Mouse (Mus musculus): Measurements from ENCODE around the gene Sspo. TPM values are rescaled to one million over a fixed set of nuclear protein-coding genes. Genes with fewer than 3 reads are reported as not detected.

The Sspo gene
- polyA plus RNA-seq, 1 experiment from 2014 or later = 0.46 TPM

DNA sequence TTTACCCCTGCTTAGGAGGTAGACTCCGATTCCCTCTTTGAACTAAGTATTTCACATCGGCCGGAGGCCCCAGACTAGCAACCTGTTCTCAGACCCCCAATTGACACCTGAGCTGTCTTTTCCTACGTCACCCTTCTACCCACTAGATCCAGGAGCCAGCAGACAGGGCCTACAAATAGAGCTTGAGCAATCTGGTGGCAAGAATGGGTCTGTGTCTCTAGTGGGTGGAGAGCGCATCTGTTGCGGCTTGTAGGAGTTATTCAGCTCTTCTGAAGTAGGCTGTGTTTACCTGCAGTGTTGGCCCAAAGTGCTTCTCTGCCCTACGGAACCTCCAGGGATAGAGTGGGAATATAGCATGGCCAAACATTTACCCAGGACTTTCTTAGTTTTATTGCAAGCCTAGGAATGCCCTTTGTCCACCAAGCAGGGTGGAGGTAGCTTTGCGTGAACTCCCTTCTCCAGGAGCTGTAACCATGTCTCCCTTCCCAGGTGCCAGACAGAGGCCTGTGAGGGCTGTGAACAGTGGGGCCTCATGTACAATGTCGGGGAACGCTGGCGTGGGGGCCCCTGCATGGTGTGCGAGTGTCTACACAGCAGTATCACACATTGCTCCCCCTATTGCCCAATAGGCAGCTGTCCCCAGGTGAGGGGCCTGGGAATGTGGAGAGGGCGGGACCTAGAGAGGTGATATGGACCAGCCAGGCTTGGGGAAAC, 17.1 kb downstream of the Sspo start:
- no peak for ATAC-seq (replicated peaks)
- no peak overlapping the region for H3K27ac ChIP-seq
- no peaks in the 10 kb centered on the region for H3K9me3 ChIP-seq
- no peaks in the 10 kb centered on the region for H3K36me3 ChIP-seq (replicated peaks)
- H3K4me2 ChIP-seq = no peak overlapping the region
- no peaks in the 10 kb centered on the region for H3K27me3 ChIP-seq (replicated peaks)
- no peaks in the 10 kb centered on the region for H3K4me1 ChIP-seq
- 92% methylated on average over 13 of the region's 13 CpGs for WGBS
- no peak overlapping the region for H3K4me3 ChIP-seq
- no peak overlapping the region for H3K9ac ChIP-seq

DNA sequence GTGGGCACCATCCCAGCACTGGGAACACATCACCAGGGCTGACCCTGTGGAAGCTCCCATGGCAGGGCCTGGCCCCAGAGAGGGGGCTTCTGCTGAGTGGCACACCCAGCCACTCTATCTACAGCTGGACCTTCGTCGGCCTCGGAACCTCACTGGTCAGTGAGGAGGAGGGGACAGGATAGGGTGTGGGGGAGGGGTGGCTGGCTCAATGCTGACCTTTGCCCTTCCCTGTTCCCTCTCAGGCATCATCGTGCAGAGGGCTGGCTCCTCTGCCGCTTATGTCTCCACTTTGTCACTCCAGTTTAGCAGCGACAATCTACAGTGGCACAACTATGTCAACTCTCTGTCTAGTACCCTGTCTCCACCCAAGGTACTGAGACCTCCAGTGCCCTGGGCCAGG, 18.7 kb downstream of the Sspo start:
- 26% methylated on average over 6 of the region's 6 CpGs for WGBS
- Histone ChIP-seq H3K36me3 (replicated peaks) (no peaks in the 10 kb centered on the region), H3K4me1 (no peaks in the 10 kb centered on the region), H3K9me3 (no peaks in the 10 kb centered on the region), H3K9ac (no peak overlapping the region), H3K4me3 (no peak overlapping the region), H3K27ac (no peak overlapping the region), H3K27me3 (replicated peaks) (no peaks in the 10 kb centered on the region), H3K4me2 (no peak overlapping the region)
- no peak for ATAC-seq (replicated peaks)

- H3K36me3 ChIP-seq (replicated peaks) = no peaks in the 10 kb centered on the region
- no peak overlapping the region for H3K9ac ChIP-seq
- no peak for ATAC-seq (replicated peaks)
- no peak overlapping the region for H3K27ac ChIP-seq
- 86% methylated on average over 7 of the region's 7 CpGs for WGBS
- H3K9me3 ChIP-seq = no peaks in the 10 kb centered on the region
- H3K4me2 ChIP-seq = no peak overlapping the region
- H3K27me3 ChIP-seq (replicated peaks) = no peaks in the 10 kb centered on the region
- H3K4me3 ChIP-seq = no peak overlapping the region
- H3K4me1 ChIP-seq = no peaks in the 10 kb centered on the region
Measured at GRCm38 (mm10) chr6:48467490-48467889, 19.5 kb downstream of the Sspo start.

- no peaks in the 10 kb centered on the region for H3K27me3 ChIP-seq (replicated peaks)
- ATAC-seq (replicated peaks) = no peak
- H3K4me1 ChIP-seq = no peaks in the 10 kb centered on the region
- no peak overlapping the region for H3K9ac ChIP-seq
- no peak overlapping the region for H3K4me2 ChIP-seq
- no peaks in the 10 kb centered on the region for H3K36me3 ChIP-seq (replicated peaks)
- no peak overlapping the region for H3K27ac ChIP-seq
- 91% methylated on average over 2 of the region's 2 CpGs for WGBS
- no peak overlapping the region for H3K4me3 ChIP-seq
- no peaks in the 10 kb centered on the region for H3K9me3 ChIP-seq
Measured at GRCm38 (mm10) chr6:48470739-48471138, 22.7 kb downstream of the Sspo start.

DNA sequence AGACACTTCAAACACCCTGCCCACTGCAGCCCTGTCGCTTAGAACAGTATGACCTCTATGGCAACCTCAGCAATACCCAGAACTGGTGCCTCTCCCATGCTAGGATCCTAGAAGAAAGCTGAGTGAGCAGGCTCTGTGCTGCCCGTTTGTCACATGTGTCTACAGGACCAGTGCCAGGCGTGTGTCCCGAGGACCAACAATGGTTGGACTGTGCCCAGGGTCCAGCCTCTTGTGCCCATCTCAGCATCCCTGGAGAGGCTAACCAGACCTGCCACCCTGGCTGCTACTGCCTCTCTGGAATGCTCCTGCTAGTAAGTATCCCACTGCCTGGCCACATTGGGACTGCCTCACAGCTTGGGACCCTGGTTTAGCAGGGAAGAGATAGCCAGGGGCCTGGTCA, 30.4 kb downstream of the Sspo start:
- no peak overlapping the region for H3K4me2 ChIP-seq
- H3K4me1 ChIP-seq = no peaks in the 10 kb centered on the region
- H3K9ac ChIP-seq = no peak overlapping the region
- ATAC-seq (replicated peaks) = no peak
- H3K36me3 ChIP-seq (replicated peaks) = no peaks in the 10 kb centered on the region
- no peaks in the 10 kb centered on the region for H3K27me3 ChIP-seq (replicated peaks)
- H3K4me3 ChIP-seq = no peak overlapping the region
- no peak overlapping the region for H3K27ac ChIP-seq
- no peaks in the 10 kb centered on the region for H3K9me3 ChIP-seq
- WGBS = 84% methylated on average over 4 of the region's 4 CpGs

DNA sequence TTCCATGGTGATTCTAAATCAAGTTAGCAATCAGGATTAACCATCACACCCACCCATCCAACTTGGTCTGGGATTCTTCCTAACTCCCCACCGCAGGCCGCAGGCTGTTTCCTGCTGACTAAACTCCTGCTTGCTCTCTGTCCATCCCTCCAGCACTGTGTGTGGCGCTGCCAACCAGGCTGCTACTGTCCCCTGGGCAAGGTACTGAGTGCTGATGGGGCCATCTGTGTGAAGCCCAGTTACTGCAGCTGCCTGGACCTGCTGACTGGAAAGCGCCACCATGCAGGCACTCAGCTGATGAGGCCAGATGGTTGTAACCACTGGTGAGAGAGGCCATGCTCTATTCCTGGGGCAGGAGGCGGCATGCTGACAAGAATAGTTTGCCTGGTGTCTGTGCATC, 34.5 kb downstream of the Sspo start:
- 64% methylated on average over 5 of the region's 5 CpGs for WGBS
- H3K4me3 ChIP-seq = no peak overlapping the region
- H3K27me3 ChIP-seq (replicated peaks) = no peaks in the 10 kb centered on the region
- H3K36me3 ChIP-seq (replicated peaks) = no peaks in the 10 kb centered on the region
- H3K4me2 ChIP-seq = no peak overlapping the region
- ATAC-seq (replicated peaks) = no peak
- H3K4me1 ChIP-seq = no peaks in the 10 kb centered on the region
- no peaks in the 10 kb centered on the region for H3K9me3 ChIP-seq
- H3K27ac ChIP-seq = no peak overlapping the region
- no peak overlapping the region for H3K9ac ChIP-seq

DNA sequence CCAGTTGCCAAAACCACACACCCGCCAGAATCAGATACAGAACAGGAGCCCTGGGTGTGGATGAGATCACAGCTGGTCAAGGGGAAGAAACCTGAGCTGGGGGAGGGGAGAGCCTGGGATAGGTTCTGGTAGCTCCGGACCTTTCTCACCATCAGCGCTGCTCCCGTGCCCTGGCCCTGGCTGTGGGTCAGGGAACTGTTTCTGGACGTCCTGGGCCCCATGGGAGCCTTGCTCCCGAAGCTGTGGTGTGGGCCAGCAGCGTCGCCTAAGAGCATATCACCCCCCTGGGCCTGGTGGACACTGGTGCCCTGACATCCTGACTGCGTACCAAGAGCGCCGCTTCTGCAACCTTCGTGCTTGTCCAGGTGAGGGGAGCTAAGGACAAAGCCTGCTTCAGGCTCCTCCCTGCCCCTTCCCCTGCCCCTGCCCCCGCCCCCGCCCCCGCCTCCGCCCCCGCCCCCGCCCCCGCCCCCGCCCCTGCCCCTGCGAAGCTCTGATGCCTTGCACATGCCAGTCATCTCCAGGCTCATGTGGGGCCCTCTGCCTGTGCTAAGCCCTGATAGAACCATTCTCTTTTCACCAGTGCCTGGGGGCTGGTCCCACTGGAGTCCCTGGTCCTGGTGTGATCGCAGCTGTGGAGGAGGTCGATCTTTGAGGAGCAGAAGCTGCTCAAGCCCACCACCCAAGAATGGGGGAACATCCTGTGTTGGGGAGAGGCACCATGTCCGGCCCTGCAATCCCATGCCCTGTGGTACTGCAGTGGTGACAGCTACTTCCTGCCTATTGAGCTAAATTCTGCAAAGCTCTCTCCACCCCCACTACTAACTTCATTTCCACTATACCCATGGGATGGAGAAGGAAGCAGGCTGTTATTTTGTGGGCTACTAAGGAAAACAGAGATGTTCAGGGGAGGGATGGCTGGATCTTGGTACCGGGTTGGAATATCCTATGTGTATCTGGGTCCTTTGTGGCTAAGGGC, 40.0 kb downstream of the Sspo start:
- Histone ChIP-seq H3K27me3 (replicated peaks) (no peaks in the 10 kb centered on the region), H3K9ac (no peak overlapping the region), H3K27ac (no peak overlapping the region), H3K9me3 (no peaks in the 10 kb centered on the region), H3K4me2 (peak overlapping the region; percentile 36), H3K4me3 (no peak overlapping the region), H3K36me3 (replicated peaks) (no peaks in the 10 kb centered on the region), H3K4me1 (no peaks in the 10 kb centered on the region; the same call in 1 of the 2 replicates)
- peak; percentile 44; the same call in 1 of the 2 replicates for ATAC-seq (replicated peaks)
- WGBS = 19% methylated on average over 17 of the region's 25 CpGs

DNA sequence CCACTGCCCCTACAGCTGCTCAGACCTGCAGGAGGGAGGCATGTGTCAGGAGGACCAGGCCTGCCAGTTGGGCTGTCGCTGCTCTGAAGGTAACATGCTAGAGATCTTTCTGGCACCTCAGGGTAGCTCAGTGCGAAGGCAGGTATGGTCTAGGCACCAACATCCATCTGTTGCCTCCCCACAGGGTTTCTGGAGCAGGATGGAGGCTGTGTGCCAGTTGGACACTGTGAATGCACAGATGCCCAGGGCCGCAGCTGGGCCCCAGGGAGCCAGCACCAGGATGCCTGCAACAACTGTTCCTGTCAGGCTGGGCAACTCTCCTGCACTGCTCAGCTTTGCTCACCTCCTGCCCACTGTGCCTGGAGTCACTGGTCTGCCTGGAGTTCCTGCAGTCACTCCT, 41.7 kb downstream of the Sspo start:
- H3K36me3 ChIP-seq (replicated peaks) = no peaks in the 10 kb centered on the region
- no peak overlapping the region for H3K27ac ChIP-seq
- 80% methylated on average over 3 of the region's 3 CpGs for WGBS
- H3K4me1 ChIP-seq = no peaks in the 10 kb centered on the region; the same call in 1 of the 2 replicates
- no peak for ATAC-seq (replicated peaks)
- H3K4me3 ChIP-seq = no peak overlapping the region
- no peaks in the 10 kb centered on the region for H3K9me3 ChIP-seq
- no peaks in the 10 kb centered on the region for H3K27me3 ChIP-seq (replicated peaks)
- H3K9ac ChIP-seq = no peak overlapping the region
- no peak overlapping the region for H3K4me2 ChIP-seq

DNA sequence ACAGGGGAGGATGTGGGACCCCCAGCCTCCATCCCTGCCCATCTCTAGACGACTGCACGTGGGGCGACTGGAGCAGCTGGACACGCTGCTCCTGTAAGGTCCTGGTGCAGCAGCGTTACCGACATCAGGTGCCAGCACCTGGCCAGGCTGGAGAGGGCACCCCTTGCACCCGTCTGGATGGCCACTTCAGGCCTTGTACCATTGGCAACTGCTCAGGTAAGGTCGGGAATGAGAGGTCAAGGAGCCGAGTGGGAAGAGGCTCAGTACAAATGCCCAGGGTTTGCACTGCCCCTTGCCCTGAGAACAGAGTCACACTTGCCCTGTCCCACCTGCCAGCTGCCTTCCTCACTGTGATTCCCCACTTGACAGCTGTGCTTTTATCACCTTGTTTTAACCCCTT, 43.3 kb downstream of the Sspo start:
- WGBS = 74% methylated on average over 9 of the region's 9 CpGs
- Histone ChIP-seq H3K36me3 (replicated peaks) (no peaks in the 10 kb centered on the region), H3K4me2 (no peak overlapping the region), H3K9ac (no peak overlapping the region), H3K27me3 (replicated peaks) (no peaks in the 10 kb centered on the region), H3K27ac (no peak overlapping the region), H3K9me3 (no peaks in the 10 kb centered on the region), H3K4me1 (no peaks in the 10 kb centered on the region; the same call in 1 of the 2 replicates), H3K4me3 (no peak overlapping the region)
- no peak for ATAC-seq (replicated peaks)

GRCm38 (mm10) chr6:48493136-48493730, 45.2 kb downstream of the Sspo start:
- Histone ChIP-seq H3K9ac (no peak overlapping the region), H3K4me1 (no peaks in the 10 kb centered on the region; the same call in 1 of the 2 replicates), H3K27me3 (replicated peaks) (no peaks in the 10 kb centered on the region), H3K4me3 (no peak overlapping the region), H3K36me3 (replicated peaks) (no peaks in the 10 kb centered on the region), H3K9me3 (no peaks in the 10 kb centered on the region), H3K27ac (no peak overlapping the region), H3K4me2 (no peak overlapping the region)
- WGBS = 10% methylated on average over 8 of the region's 8 CpGs
- no peak for ATAC-seq (replicated peaks)

DNA sequence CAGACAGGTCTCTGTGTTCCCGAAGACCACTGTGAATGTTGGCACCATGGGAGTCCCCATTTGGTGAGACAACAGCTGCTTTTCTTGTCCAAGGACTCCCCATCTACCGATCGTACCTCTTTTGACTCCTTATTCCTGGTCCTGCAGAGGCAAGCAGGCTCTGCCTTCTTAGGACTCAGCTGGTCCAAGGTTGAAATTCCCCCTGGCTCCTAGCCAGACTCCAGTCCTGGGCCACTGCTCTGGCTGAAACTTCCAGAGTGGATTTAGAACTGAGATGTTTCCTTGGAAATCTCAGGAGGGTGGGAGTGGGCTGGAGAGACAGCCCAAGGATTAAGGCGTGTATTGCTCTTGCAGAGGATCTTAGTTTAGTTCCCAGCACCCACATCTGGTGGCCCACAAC, 49.5 kb downstream of the Sspo start:
- Histone ChIP-seq H3K4me2 (no peak overlapping the region), H3K27me3 (replicated peaks) (no peaks in the 10 kb centered on the region), H3K4me1 (no peaks in the 10 kb centered on the region), H3K9me3 (no peaks in the 10 kb centered on the region), H3K9ac (no peak overlapping the region), H3K27ac (no peak overlapping the region), H3K36me3 (replicated peaks) (no peaks in the 10 kb centered on the region), H3K4me3 (no peak overlapping the region)
- ATAC-seq (replicated peaks) = no peak
- WGBS = 91% methylated on average over 4 of the region's 4 CpGs

GRCm38 (mm10) chr6:48503847-48504240, 55.8 kb downstream of the Sspo start:
- no peak overlapping the region for H3K27ac ChIP-seq
- H3K9ac ChIP-seq = no peak overlapping the region
- H3K4me3 ChIP-seq = peak overlapping the region; percentile 58
- peak; percentile 63 for ATAC-seq (replicated peaks)
- peaks cover 8% of the 10 kb centered on the region for H3K4me1 ChIP-seq
- WGBS = 6% methylated on average over 2 of the region's 2 CpGs
- no peaks in the 10 kb centered on the region for H3K27me3 ChIP-seq (replicated peaks)
- peak overlapping the region; percentile 81; the same call in 1 of the 2 replicates for H3K4me2 ChIP-seq
- no peaks in the 10 kb centered on the region for H3K36me3 ChIP-seq (replicated peaks)
- H3K9me3 ChIP-seq = no peaks in the 10 kb centered on the region

Data from midbrain, embryonic 15.5 days (tissue).